Mouse (Mus musculus): ENCODE measurements at regions not wholly inside any gene's neighbourhood (a gene's known extent, or its start where the extent isn't known, plus 50 kb on each side); places are given as distances from the start of the nearest gene placed in this dataset.

DNA sequence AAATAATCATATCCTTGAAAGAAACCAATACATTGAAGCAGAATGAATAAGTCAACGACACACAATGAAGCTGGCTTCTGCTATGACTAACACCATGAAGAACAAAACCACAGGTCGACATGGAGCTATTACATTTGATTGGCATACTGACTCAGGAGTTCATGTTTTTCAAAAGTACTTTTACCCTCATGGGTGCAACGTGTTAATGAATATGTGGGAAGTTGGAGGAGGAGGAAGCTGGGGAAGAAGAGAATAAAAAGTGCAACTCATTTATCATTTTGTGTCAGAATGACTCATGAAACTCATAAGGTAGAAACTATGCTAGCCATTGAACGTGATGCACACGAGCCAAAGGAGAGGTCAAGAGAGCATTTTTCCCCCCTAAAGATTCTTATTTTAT, 91.3 kb downstream of the Spry2 start:
- Histone ChIP-seq H3K36me3 (ENCODE audit: control insufficient read depth, insufficient read depth) (no peaks in the 10 kb centered on the region), H3K4me3 (ENCODE audit: low read depth, low read length) (no peak overlapping the region), H3K4me2 (replicated peaks; ENCODE audit: low read depth) (no peak overlapping the region), H3K27ac (ENCODE audit: low read depth, low read length) (no peak overlapping the region), H3K27me3 (replicated peaks; ENCODE audit: control insufficient read depth, insufficient read depth, low read length) (no peaks in the 10 kb centered on the region), H3K9me3 (ENCODE audit: control insufficient read depth) (no peaks in the 10 kb centered on the region), H3K9ac (ENCODE audit: low read depth, low read length) (no peak overlapping the region), H3K4me1 (replicated peaks; ENCODE audit: control insufficient read depth, insufficient read depth, low read length) (no peaks in the 10 kb centered on the region)
- no peak for ATAC-seq
- TF ChIP-seq CTCF (IDR thresholded peaks at IDR 0.05; ENCODE audit: low read depth) = no peak
- WGBS = 63% methylated on average over 5 of the region's 5 CpGs

DNA sequence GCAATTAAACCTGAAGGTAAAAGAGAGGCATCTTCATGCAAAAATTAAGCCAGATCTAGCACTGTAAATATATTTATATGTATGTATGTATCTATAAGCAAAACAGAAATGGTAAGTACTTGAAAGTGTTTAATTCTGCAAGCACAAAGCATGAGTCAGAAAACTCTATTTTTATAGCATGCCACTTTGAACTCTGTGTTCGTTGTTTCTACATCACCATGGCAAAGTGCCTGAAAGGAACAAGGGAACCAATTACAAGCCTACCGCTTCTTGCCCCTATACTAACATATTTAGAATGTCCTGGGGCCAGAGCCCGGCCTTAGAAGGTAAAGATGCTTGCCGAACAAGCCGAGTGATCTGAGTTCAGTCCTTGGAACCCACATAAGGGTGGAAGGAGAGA, 91.9 kb downstream of the Spry2 start:
- H3K9ac ChIP-seq (ENCODE audit: low read depth, low read length) = no peak overlapping the region
- no peak for TF ChIP-seq CTCF (IDR thresholded peaks at IDR 0.05; ENCODE audit: low read depth)
- no peaks in the 10 kb centered on the region for H3K27me3 ChIP-seq (replicated peaks; ENCODE audit: control insufficient read depth, insufficient read depth, low read length)
- no peaks in the 10 kb centered on the region for H3K4me1 ChIP-seq (replicated peaks; ENCODE audit: control insufficient read depth, insufficient read depth, low read length)
- WGBS = 79% methylated on average over 5 of the region's 5 CpGs
- no peak overlapping the region for H3K4me3 ChIP-seq (ENCODE audit: low read depth, low read length)
- no peak for ATAC-seq
- no peaks in the 10 kb centered on the region for H3K9me3 ChIP-seq (ENCODE audit: control insufficient read depth)
- H3K27ac ChIP-seq (ENCODE audit: low read depth, low read length) = no peak overlapping the region
- H3K4me2 ChIP-seq (replicated peaks; ENCODE audit: low read depth) = no peak overlapping the region
- H3K36me3 ChIP-seq (ENCODE audit: control insufficient read depth, insufficient read depth) = no peaks in the 10 kb centered on the region

- Histone ChIP-seq H3K27me3 (replicated peaks; ENCODE audit: control insufficient read depth, insufficient read depth, low read length) (no peaks in the 10 kb centered on the region), H3K4me3 (ENCODE audit: low read depth, low read length) (peak overlapping the region; percentile 21), H3K9ac (ENCODE audit: low read depth, low read length) (peak overlapping the region; percentile 22; the same call in 1 of the 2 replicates), H3K27ac (ENCODE audit: low read depth, low read length) (no peak overlapping the region), H3K4me1 (replicated peaks; ENCODE audit: control insufficient read depth, insufficient read depth, low read length) (no peaks in the 10 kb centered on the region), H3K4me2 (replicated peaks; ENCODE audit: low read depth) (peak overlapping the region; percentile 63), H3K36me3 (ENCODE audit: control insufficient read depth, insufficient read depth) (no peaks in the 10 kb centered on the region), H3K9me3 (ENCODE audit: control insufficient read depth) (no peaks in the 10 kb centered on the region)
- no peak for TF ChIP-seq CTCF (IDR thresholded peaks at IDR 0.05; ENCODE audit: low read depth)
- ATAC-seq = peak; percentile 25; the same call in 1 of the 2 replicates
- 33% methylated on average over 7 of the region's 7 CpGs for WGBS
Observed at GRCm38 (mm10) chr14:105803281-105803680, 93.3 kb downstream of the Spry2 start.

DNA sequence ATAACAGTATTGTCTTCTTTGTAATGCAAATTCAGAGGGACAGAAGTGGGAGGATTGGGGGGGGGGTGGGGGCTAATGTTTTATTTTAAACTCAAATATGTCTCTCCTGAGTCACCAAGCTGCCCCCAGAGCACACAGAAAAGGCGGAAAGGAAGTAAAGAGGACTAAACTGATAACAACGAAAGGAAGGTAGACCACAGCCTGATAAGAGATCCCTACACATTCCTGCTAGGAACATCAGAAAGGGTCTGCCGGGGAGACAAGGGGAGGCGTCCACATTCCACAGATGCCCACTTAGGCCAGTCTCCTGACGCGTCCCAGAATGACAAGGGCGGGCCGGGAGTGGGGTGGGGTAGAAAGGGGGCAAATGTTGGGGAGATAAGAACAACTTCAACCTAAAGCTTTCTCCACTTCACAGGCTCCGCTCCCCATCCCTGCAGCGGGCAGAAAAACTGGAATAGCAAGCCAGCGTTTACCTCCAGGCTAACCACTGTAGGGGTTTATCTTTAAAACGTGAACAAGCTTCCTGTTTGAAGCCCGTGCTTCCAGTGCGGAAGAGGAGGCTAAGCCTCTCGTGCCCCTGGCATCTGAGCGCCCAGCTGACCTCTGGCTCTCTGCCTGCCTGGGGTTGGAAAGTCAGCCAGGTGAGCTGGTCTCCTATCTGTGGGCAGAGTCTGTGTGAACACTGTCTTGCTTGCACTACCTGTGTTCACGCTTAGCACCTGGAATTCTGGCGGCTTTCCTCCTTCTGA, 93.9 kb downstream of the Spry2 start:
- H3K9ac ChIP-seq (ENCODE audit: low read depth, low read length) = peak overlapping the region; percentile 22; the same call in 1 of the 2 replicates
- no peaks in the 10 kb centered on the region for H3K36me3 ChIP-seq (ENCODE audit: control insufficient read depth, insufficient read depth)
- ATAC-seq = peak; percentile 70
- no peaks in the 10 kb centered on the region for H3K4me1 ChIP-seq (replicated peaks; ENCODE audit: control insufficient read depth, insufficient read depth, low read length)
- peak overlapping the region; percentile 21 for H3K4me3 ChIP-seq (ENCODE audit: low read depth, low read length)
- H3K27ac ChIP-seq (ENCODE audit: low read depth, low read length) = peak overlapping the region; percentile 46; the same call in 1 of the 2 replicates
- WGBS = 10% methylated on average over 18 of the region's 18 CpGs
- no peaks in the 10 kb centered on the region for H3K9me3 ChIP-seq (ENCODE audit: control insufficient read depth)
- no peaks in the 10 kb centered on the region for H3K27me3 ChIP-seq (replicated peaks; ENCODE audit: control insufficient read depth, insufficient read depth, low read length)
- H3K4me2 ChIP-seq (replicated peaks; ENCODE audit: low read depth) = peak overlapping the region; percentile 63
- no peak for TF ChIP-seq CTCF (IDR thresholded peaks at IDR 0.05; ENCODE audit: low read depth)

DNA sequence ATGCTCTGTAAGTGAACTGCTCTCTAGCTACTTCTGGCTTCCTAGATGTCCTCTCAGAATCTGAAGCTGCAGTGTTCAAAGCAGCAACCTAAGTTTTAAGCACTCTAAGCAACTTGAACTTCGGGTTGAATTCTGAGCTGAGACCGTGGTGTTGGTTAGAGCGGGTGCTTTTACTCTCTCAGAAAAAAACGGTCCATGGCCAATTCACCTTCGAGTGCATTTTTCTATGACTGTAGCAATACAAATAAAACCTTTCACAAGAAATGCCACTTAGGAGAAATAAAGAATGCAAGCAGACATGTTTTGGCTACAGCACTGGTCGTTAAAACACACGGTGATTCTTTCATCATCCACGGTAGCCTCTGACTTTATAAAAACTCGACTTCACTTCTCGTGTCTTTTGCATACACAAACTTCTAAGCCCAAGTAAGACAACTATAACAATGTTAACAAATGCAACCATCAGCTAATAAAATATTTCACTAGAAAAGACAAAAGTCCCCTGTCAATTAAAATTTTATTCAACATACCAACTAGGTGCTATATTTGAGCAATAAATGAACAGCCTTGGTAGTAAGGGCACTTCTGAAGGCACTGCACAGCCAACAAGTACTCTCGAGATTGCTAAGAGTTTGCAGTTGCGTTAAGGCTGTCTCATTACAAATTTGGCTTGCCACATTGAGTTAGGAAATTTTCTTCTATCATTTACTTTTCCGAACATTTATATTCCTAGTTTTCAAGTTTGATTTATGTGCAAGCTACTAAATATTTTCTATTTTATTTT, 96.3 kb downstream of the Spry2 start:
- no peaks in the 10 kb centered on the region for H3K9me3 ChIP-seq (ENCODE audit: control insufficient read depth)
- WGBS = 81% methylated on average over 13 of the region's 13 CpGs

GRCm38 (mm10) chr14:105799401-105799861, 97.2 kb downstream of the Spry2 start:
- Histone ChIP-seq H3K4me2 (replicated peaks; ENCODE audit: low read depth) (no peak overlapping the region), H3K36me3 (ENCODE audit: control insufficient read depth, insufficient read depth) (no peaks in the 10 kb centered on the region), H3K27me3 (replicated peaks; ENCODE audit: control insufficient read depth, insufficient read depth, low read length) (no peaks in the 10 kb centered on the region), H3K4me1 (replicated peaks; ENCODE audit: control insufficient read depth, insufficient read depth, low read length) (no peaks in the 10 kb centered on the region), H3K4me3 (ENCODE audit: low read depth, low read length) (no peak overlapping the region), H3K27ac (ENCODE audit: low read depth, low read length) (no peak overlapping the region), H3K9me3 (ENCODE audit: control insufficient read depth) (no peaks in the 10 kb centered on the region), H3K9ac (ENCODE audit: low read depth, low read length) (no peak overlapping the region)
- WGBS = 51% methylated on average over 3 of the region's 3 CpGs
- no peak for TF ChIP-seq CTCF (IDR thresholded peaks at IDR 0.05; ENCODE audit: low read depth)
- no peak for ATAC-seq

More for the DNA sequence above, 96.3 kb downstream of the Spry2 start:
- Histone ChIP-seq H3K4me2 (replicated peaks; ENCODE audit: low read depth) (no peak overlapping the region), H3K4me3 (ENCODE audit: low read depth, low read length) (no peak overlapping the region), H3K27ac (ENCODE audit: low read depth, low read length) (no peak overlapping the region), H3K9ac (ENCODE audit: low read depth, low read length) (no peak overlapping the region), H3K36me3 (ENCODE audit: control insufficient read depth, insufficient read depth) (no peaks in the 10 kb centered on the region), H3K4me1 (replicated peaks; ENCODE audit: control insufficient read depth, insufficient read depth, low read length) (no peaks in the 10 kb centered on the region), H3K27me3 (replicated peaks; ENCODE audit: control insufficient read depth, insufficient read depth, low read length) (no peaks in the 10 kb centered on the region)
- no peak for ATAC-seq
- no peak for TF ChIP-seq CTCF (IDR thresholded peaks at IDR 0.05; ENCODE audit: low read depth)
